Mouse (Mus musculus) hindbrain, postnatal 0 days (tissue): ENCODE measurements at regions not wholly inside any gene's neighbourhood (a gene's known extent, or its start where the extent isn't known, plus 50 kb on each side); places are given as distances from the start of the nearest gene placed in this dataset.

Experiments used
- ATAC-seq: fragments of 200-750 bp; cut with Nextera tagmentation; 2 replicates; pipeline ENCODE4 v1.8.0; 2017; ENCODE audit warnings: mild to moderate bottlenecking, moderate TSS enrichment, moderate library complexity
- DNase-seq: peaks from one replicate; pipeline ENCODE4 v3.0.0-alpha.2; 2015; ENCODE audit warnings: low spot score
- H3K27ac ChIP-seq: fragments of 300-500 bp; sonication (generic); 2 replicates; pipeline ENCODE4 v1.5.1; 2014; ENCODE audit warnings: mild to moderate bottlenecking
- H3K27me3 ChIP-seq: fragments of 300-500 bp; sonication (generic); 2 replicates; pipeline ENCODE4 v1.6.1; 2014; ENCODE audit warnings: low read length, mixed read lengths; ENCODE audit not compliant: insufficient read depth
- H3K36me3 ChIP-seq: fragments of 300-500 bp; sonication (generic); 2 replicates; pipeline ENCODE4 v1.6.1; 2014; ENCODE audit warnings: low read length, mixed read lengths; ENCODE audit not compliant: insufficient read depth
- H3K4me1 ChIP-seq: fragments of 300-500 bp; sonication (generic); 2 replicates; pipeline ENCODE4 v1.6.1; 2014; ENCODE audit warnings: antibody characterized with exemption, low read length, mixed read lengths; ENCODE audit not compliant: insufficient read depth
- H3K4me2 ChIP-seq: fragments of 300-500 bp; sonication (generic); 2 replicates; pipeline ENCODE4 v1.6.1; 2014; ENCODE audit warnings: low read depth, mild to moderate bottlenecking, low read length, moderate library complexity, mixed read lengths
- H3K4me3 ChIP-seq: fragments of 300-500 bp; sonication (generic); 2 replicates; pipeline ENCODE4 v1.5.1; 2014; ENCODE audit warnings: low read length
- H3K9ac ChIP-seq: fragments of 300-500 bp; sonication (generic); replicated peaks from 2 replicates; pipeline ENCODE4 v1.6.1; 2014; ENCODE audit warnings: mild to moderate bottlenecking, low read length, moderate library complexity, mixed read lengths
- H3K9me3 ChIP-seq: fragments of 300-500 bp; sonication (generic); 2 replicates; pipeline ENCODE4 v1.6.1; 2016; ENCODE audit warnings: low read length, mixed read lengths
- CTCF ChIP-seq: IDR thresholded peaks from 2 replicates; pipeline ENCODE4 v1.5.1; 2016; ENCODE audit warnings: antibody characterized with exemption, control low read depth, low read depth
- WGBS: fragments of 180-500 bp; shearing (Covaris S2); extraction: QIAGEN DNeasy Blood & Tissue Kit; methylation state at CpG from one replicate; pipeline ENCODE4 v1.1.7; 2014; 5-methylcytosine and 5-hydroxymethylcytosine counted together

- Histone ChIP-seq H3K9me3 (no peaks in the 10 kb centered on the region), H3K4me1 (peaks cover 3% of the 10 kb centered on the region; the same call in 1 of the 2 replicates), H3K4me3 (no peak overlapping the region), H3K27ac (no peak overlapping the region), H3K4me2 (no peak overlapping the region), H3K9ac (no peak overlapping the region), H3K36me3 (no peaks in the 10 kb centered on the region), H3K27me3 (no peaks in the 10 kb centered on the region)
- no peak for TF ChIP-seq CTCF
- DNase-seq (no peak), ATAC-seq (no peak)
- 45% methylated on average over 8 of the region's 8 CpGs for WGBS
Measured at GRCm38 (mm10) chr7:133484430-133484841, 117.5 kb downstream of the Tex36 start.

- Histone ChIP-seq H3K4me3 (no peak overlapping the region), H3K9me3 (no peaks in the 10 kb centered on the region), H3K4me1 (no peaks in the 10 kb centered on the region; the same call in 1 of the 2 replicates), H3K27me3 (no peaks in the 10 kb centered on the region), H3K36me3 (no peaks in the 10 kb centered on the region), H3K9ac (no peak overlapping the region), H3K27ac (no peak overlapping the region), H3K4me2 (no peak overlapping the region)
- DNase-seq (no peak), ATAC-seq (no peak)
- 87% methylated on average over 6 of the region's 6 CpGs for WGBS
- no peak for TF ChIP-seq CTCF
Measured at GRCm38 (mm10) chr7:133481529-133481928, 120.4 kb downstream of the Tex36 start.

GRCm38 (mm10) chr7:133479679-133480078 lies 122.3 kb downstream of the Tex36 start:
- Histone ChIP-seq H3K4me3 (no peak overlapping the region), H3K27me3 (no peaks in the 10 kb centered on the region), H3K36me3 (no peaks in the 10 kb centered on the region), H3K4me2 (no peak overlapping the region), H3K9ac (no peak overlapping the region), H3K27ac (no peak overlapping the region), H3K4me1 (no peaks in the 10 kb centered on the region; the same call in 1 of the 2 replicates), H3K9me3 (no peaks in the 10 kb centered on the region)
- no peak for TF ChIP-seq CTCF
- ATAC-seq (no peak), DNase-seq (no peak)
- WGBS: 55% methylated on average over 7 of the region's 7 CpGs

- no peak for ATAC-seq
Measured at GRCm38 (mm10) chr7:133477933-133478332, 124.0 kb downstream of the Tex36 start.

GRCm38 (mm10) chr7:133477221-133477620 lies 124.7 kb downstream of the Tex36 start:
- peak; percentile 56; the same call in 1 of the 2 replicates for ATAC-seq
- 57% methylated on average over 6 of the region's 6 CpGs for WGBS
- Histone ChIP-seq H3K36me3 (no peaks in the 10 kb centered on the region), H3K4me2 (no peak overlapping the region), H3K27ac (no peak overlapping the region), H3K4me3 (no peak overlapping the region), H3K4me1 (no peaks in the 10 kb centered on the region; the same call in 1 of the 2 replicates), H3K9me3 (no peaks in the 10 kb centered on the region), H3K27me3 (no peaks in the 10 kb centered on the region), H3K9ac (no peak overlapping the region)
- peak; percentile 52 for DNase-seq
- TF ChIP-seq CTCF: no peak

More at GRCm38 (mm10) chr7:133477933-133478332, 124.0 kb downstream of the Tex36 start:
- Histone ChIP-seq H3K27me3 (no peaks in the 10 kb centered on the region), H3K9me3 (no peaks in the 10 kb centered on the region), H3K9ac (no peak overlapping the region), H3K36me3 (no peaks in the 10 kb centered on the region), H3K27ac (no peak overlapping the region), H3K4me1 (no peaks in the 10 kb centered on the region; the same call in 1 of the 2 replicates), H3K4me3 (no peak overlapping the region), H3K4me2 (no peak overlapping the region)
- WGBS: 84% methylated on average over 5 of the region's 5 CpGs
- no peak for DNase-seq
- peak; percentile 49 for TF ChIP-seq CTCF

- Histone ChIP-seq H3K9ac (no peak overlapping the region), H3K36me3 (no peaks in the 10 kb centered on the region), H3K27ac (no peak overlapping the region), H3K27me3 (no peaks in the 10 kb centered on the region), H3K4me3 (no peak overlapping the region), H3K4me2 (no peak overlapping the region), H3K4me1 (no peaks in the 10 kb centered on the region), H3K9me3 (no peaks in the 10 kb centered on the region)
- DNase-seq (no peak), ATAC-seq (no peak)
- 78% methylated on average over 5 of the region's 5 CpGs for WGBS
- TF ChIP-seq CTCF: no peak
Measured at GRCm38 (mm10) chr7:133471706-133472105, 130.3 kb downstream of the Tex36 start.

GRCm38 (mm10) chr7:133470620-133470958 lies 131.4 kb downstream of the Tex36 start:
- 59% methylated on average over 3 of the region's 3 CpGs for WGBS
- no peak overlapping the region for H3K4me2 ChIP-seq

More at GRCm38 (mm10) chr7:133470620-133470958, 131.4 kb downstream of the Tex36 start:
- H3K27me3 ChIP-seq: no peaks in the 10 kb centered on the region
- no peak overlapping the region for H3K9ac ChIP-seq
- no peak for ATAC-seq
- H3K4me1 ChIP-seq: no peaks in the 10 kb centered on the region
- no peaks in the 10 kb centered on the region for H3K9me3 ChIP-seq
- no peak overlapping the region for H3K4me3 ChIP-seq
- no peak for TF ChIP-seq CTCF
- no peaks in the 10 kb centered on the region for H3K36me3 ChIP-seq
- DNase-seq: no peak
- H3K27ac ChIP-seq: no peak overlapping the region
